Mouse (Mus musculus): ENCODE data around the gene Cacna2d1. TPM values are rescaled to one million over a fixed set of nuclear protein-coding genes. Genes with fewer than 3 reads are reported as not detected.

Gene Cacna2d1
- polyA plus RNA-seq, 1 experiment = 6.2 TPM

DNA sequence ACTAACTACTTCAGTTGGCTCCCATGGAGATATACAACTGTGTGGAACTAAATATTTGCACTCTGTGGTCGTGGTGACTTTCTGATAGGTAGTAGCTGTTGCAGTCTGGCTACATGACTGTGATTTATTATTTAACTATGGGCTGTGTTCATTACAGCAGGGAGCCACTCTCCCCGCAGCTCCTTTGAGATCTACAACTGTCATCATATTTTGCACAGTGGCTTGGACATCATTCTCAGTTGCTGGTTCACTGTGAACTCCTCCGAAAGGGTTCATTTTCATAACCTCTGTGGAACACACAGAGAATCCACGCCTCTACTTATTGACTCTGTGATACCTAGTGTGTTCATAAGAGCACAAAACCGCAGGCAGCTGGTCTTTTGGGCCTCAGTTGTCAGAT is 128.3 kb downstream of the Cacna2d1 start:
- no peak for DNase-seq (ENCODE audit: low read depth)

DNA sequence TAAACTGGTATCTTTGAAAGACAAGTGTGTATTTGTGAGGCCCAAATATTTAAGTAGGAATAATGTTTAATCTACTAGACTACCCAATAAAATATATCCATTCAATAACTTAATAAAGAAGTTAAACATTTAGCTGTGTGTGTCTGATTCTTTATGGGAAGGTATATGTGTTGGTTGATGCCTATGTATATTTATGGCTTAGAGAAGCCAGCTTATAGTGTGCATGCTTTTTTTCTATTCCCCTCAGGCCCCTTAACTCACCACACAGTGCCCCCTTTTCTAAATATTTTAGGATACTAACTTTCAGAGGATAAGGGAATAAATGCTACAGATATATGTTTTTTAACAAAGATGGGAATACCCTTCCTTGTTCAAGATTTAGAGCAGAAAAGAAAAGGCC is 128.8 kb downstream of the Cacna2d1 start:
- no peak for DNase-seq (ENCODE audit: low read depth)

DNA sequence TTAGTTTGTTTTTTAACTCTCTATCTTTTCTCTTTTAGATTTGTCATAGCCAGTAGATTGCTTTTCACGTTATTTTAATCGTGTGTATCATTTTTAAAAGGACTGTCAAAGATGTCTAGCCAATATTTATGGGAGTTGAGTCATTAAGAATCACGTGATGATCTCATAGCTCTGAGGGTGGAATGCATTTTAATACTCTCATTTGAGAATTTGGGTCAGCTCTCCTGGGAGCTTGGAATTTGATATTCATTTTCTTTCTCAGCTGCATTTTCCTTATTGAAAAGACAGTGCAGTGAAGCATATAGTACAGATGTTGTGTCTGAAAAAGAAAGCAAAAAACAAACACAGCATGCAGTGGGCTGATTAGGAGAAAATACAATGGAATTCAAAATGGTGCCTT is 129.5 kb downstream of the Cacna2d1 start:
- DNase-seq (ENCODE audit: low read depth) = no peak

DNA sequence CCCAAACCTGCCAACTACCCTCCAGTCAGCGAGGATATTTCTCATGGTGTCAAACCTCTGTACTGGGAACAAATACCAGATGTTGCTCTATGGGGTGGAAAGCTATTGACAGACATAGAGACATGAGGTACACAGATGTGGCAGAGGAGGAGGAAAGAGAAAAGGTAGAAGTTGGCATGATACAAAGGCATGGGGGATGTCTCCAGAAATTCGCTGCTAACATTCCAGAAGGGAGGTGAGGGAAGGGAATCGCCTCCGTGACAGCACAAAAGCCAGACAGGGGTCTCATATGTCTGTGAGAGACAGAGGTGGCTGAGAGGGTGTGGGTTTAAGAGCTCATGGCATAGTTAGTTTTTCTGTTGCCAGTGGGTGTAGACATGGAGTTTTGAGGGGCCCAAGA is 131.3 kb downstream of the Cacna2d1 start:
- no peak for DNase-seq (ENCODE audit: low read depth)

DNA sequence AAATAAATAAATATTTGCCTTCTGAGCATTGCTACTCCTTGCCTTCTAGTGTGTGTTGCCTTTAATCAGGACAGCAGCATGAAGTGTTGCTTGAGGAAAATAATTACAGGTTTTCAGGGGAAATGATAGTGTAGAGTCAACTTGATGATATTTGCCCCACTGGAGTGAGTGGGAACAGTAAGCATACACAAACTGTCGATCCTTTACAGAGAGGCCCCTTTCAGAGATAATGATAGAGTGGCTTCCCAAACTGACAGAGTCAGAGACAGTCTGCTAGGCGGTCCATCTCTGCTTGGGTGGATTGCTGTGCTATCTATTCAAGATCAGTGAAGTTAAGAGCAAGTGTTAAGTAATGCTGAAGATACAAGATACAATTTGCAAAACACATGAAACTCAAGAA is 147.8 kb downstream of the Cacna2d1 start:
- DNase-seq (ENCODE audit: low read depth) = no peak

DNA sequence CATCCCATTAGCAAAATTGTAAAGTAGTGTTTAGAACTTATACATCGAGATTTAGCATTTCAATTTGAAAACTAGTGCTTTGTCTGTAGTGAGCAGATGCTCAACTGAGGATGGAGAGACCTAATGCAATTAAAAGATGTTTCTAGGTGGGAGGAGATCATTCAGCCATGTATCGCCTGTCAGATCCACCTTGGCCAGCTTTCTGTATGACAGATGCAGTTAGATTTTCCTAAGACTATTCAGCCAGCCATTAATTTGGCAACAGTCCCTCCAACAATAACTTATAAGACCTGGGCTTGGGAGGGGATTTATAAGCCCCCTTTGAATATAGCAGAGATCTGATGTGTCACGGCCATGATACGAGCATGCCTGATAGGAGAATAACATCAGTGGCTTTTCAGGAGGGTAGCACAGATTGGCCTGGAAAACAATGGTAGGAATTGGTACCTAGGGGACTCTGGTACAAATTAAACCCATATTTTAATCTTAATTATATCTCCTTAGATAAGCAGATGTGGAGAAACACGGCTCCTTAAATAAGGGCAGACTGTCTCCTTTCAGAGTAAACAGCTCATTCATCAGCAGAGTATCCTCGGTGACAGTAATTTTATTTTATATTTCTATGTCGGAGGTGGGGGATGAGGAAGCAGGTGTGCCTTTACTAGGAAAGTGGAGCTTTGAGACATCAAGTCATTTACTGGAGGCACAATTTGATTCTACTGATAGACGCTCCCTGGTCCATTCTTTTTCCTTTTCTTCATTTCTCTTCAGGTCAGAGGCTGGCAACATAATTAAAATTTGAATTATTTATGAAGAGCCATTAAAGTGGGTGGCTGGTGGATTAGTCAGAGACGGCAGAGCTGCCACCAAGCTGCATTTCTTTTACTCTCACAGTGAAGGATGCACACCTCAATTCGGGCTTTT is 152.8 kb downstream of the Cacna2d1 start:
- no peak for DNase-seq (ENCODE audit: low read depth)

DNA sequence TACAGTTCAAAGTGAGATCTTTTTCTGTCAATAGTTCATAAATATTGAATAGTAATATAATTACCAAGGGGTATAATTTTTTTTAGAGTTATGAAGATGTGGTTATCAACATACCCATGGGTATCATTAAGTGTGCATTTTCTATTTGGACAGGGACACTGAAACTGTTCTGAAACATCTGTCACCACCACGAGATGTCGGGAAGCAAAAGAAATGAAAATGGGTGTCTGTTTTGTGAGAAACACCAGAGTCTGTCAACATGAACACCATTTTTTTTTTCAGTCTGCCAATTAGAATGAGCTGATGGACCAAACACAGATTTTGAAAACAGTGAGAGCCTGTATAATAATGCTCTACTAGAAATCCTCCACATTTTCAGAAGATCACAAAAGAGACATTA is 153.5 kb downstream of the Cacna2d1 start:
- no peak for DNase-seq (ENCODE audit: low read depth)

DNA sequence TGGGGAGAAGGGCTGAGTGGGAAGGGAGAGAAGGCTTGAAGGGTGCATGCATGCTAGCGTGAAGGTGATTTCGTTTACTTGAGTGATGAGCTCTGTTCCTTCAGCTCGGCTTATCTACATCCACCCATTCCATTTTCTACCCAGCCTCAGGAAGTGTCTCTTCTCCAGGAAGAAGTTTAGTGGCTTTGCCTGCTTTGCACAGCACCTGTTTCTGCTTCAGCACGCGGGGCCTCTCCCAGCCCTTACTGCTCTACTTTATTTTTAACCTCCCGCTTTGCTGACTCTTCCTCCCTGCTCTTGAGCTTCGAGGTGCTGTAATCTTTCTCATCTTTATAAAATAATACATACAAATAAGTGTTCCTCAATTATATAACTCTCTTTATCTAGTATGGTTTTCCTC is 158.0 kb downstream of the Cacna2d1 start:
- no peak for DNase-seq (ENCODE audit: low read depth)

DNA sequence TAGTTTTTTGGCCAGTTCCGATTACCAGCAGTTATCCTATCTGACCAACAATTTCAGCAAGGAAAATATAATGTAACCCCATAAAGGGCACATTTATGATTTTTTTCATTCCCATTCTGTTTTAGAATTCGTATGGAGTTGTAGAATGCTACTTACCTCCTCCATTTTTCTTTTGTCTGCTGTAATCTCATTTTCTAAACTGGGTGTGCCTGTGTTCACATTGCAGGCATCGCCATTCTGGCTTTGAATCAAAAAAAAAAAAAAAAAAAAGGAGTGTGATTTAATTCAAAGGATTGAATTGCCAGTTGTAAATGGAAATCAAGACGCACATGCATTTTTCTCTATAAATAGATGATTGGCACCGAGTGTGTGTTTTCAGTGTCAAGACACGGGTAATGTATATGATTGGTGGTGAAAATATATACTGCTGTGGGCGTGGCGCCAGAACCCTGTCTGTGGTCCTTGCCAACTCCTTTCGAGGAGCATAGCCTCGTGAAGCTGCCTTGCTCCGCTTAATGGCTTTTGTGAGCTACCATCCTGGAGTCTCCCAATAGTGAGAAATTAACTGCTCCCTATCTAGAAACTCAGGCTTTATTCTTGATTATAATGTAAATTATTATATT is 158.7 kb downstream of the Cacna2d1 start:
- no peak for DNase-seq (ENCODE audit: low read depth)

DNA sequence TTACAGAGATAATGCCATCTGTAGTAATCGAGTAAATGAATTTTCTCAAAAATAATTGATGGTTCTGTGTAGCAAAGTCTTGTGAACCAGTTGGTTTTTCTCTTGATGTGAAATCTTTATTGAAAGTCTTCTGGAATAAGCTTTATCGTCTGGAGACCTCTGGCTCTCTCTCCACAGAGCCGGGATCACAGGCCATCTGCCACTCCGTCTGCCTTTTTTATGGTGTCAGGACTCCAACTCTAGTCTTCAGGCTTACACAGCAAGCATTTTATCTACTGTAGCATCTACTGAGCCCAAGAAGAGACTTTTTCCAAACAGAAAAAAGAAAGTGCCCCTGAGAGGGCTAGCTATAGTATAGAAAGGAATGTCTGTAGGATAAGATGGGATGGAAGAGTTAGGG is 160.9 kb downstream of the Cacna2d1 start:
- no peak for DNase-seq (ENCODE audit: low read depth)

DNA sequence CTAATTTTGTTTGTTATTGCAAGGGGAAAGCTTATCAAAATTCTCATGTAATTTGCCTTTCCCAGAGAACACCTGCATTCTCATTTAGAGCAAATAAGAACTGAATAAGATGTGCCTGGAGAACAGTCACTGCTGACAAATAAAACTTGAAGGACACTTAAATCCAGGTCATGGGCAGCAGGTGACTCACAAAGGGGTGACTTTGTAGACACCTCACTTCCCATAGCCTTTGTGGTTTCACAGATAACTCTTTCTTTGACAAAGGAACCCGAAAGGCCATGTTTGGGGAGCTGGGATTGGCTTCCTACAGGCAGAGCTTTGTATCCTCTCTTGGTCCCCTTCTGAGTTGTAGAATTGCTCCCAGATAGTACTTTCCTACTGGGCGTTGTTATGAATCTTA is 164.3 kb downstream of the Cacna2d1 start:
- DNase-seq (ENCODE audit: low read depth) = no peak

DNA sequence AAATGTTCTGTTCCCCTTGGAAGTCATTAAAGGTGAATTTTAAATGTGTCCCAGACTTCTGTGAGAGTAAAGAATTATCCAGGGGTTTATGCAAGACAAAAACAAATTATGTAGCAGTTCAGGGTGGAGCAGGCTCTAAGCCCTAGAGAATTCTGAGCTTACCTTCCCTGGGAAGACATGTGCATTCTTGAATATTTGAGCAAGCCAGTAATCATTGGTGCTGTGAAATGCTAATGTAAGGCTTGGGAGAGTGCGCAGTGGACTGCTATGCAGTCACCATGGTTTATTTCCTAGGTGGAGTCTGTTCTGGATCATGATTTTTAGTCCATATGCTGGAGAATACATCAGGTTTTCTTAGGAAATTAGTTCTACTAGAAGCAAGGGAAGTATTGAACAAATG is 167.3 kb downstream of the Cacna2d1 start:
- DNase-seq (ENCODE audit: low read depth) = no peak

DNA sequence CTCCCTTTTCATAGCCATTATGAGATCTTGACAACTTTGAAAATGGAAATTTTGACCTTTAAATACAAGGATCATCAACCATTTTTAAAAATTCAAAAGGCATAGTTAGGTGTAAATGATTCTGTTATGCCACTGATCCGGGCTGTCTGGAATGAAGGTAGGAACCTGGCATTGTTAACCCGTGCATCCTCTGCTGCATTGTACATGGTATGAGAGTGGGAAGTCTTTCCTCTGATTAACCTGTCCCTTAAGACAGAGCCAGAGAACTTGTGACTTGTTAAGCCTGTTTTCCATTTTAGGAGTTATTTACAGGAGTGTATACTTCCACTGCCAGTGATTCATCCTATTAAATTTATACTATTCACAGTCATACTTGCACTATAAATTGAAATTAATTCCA is 171.2 kb downstream of the Cacna2d1 start:
- no peak for DNase-seq (ENCODE audit: low read depth)

DNA sequence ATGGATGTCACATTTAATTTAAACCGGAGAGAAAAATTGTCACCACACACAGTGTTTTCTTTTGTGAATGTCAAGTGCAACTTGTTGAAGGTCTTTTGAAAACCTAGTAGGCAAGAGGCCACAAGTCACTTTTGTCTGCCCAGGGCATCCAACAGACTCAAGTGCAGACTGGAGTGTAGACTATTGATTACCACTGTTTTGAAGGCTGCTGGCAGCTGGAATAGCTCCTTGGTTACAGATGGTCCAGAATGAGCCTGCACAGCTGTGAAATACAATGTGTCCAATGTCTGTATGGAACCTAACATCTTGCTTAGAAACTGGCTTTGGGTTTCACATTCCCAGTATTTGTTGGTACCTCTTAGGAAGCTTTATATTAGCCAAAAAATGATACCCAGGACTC is 176.2 kb downstream of the Cacna2d1 start:
- no peak for DNase-seq (ENCODE audit: low read depth)

DNA sequence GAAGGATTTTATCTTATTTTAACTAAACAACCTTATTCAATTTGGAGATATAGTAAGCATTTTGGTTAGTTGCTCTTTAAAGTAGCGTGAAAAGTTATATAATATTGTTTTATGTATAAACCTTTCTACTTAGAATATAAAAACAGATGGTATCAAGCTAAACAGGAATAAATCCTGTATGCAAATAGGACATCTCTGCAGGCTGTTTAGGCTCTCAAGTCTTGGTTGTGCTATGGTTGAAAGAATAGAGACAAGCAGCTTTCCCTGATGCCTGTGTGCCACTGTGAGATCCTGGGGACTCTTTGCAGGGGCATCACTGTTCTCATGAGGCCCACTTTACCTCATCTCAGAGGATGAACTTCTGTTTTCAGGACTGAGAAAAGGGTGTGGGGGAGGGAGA is 179.4 kb downstream of the Cacna2d1 start:
- DNase-seq (ENCODE audit: low read depth) = no peak

DNA sequence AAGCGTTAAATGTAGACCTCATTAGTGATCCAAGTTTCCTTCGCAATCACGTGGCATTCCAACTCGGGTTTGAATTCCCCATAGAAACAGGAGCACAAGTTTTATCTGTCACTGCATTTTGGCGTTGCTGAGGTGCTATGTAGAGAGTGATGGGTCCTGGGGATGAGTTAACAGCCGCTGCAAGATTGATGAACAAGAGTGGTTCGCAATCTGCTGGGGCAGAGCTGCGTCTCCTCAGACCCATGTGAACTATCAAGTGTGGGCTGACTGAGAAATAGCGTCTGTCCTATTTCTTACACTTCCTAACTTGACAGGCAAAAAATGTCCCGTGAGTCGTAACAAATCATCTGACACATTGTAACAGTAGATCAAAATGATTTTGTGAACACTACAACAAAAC is 186.8 kb downstream of the Cacna2d1 start:
- DNase-seq (ENCODE audit: low read depth) = no peak

DNA sequence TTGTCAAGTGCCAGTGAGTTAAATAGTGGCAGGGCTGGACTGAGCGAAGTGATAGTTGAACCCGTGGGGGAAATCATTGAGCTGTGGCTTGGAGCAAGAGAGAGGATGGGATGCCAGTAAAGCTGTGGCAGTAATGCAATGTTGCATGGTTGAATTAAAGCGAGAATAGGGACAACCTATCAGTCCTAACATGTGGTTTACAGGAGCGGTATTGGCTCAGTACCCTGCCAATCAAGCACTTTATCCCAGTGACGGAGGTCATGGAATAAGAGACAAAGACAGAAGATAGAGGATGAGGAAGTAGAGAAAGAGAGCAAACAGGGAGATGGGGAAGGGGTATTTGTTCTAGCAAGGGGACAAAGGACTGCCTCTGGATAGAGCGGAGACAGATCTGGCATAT is 187.6 kb downstream of the Cacna2d1 start:
- no peak for DNase-seq (ENCODE audit: low read depth)

DNA sequence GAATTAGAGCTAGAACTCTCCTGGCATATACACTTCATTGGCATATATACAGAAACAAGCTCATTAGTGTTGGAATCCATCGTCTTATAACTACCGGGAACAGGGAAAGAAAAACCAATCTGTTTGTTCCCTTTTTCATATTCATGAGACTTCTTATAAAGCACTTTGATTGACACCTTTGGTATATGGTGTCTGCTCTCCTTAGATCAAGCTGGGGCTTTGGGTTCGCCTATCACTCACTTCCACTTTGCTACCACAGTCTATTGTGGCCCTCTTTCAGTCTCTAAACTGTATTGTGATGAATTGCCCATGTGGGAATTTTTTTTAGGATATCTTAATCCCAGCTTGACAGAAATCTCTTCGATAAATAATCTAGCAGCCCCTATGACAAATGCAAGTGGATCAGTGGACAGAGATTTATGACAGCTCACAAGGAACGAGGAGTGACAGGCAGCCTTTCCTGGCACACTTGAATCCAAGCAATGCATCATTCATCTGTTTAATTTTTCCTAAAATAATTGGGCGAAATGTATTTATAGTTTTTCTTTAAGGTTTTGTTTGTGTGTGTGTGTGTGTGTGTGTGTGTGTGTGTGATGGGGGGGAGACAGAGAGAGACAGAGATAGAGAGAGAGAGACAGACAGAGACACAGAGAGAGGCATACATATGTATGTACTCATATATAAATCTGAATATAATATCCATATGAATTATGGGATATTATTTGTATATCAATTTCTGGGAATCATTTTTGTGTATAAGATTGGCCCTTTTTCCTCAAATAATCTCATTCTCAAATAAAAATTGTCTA is 200.0 kb downstream of the Cacna2d1 start:
- no peak for DNase-seq (ENCODE audit: low read depth)

DNA sequence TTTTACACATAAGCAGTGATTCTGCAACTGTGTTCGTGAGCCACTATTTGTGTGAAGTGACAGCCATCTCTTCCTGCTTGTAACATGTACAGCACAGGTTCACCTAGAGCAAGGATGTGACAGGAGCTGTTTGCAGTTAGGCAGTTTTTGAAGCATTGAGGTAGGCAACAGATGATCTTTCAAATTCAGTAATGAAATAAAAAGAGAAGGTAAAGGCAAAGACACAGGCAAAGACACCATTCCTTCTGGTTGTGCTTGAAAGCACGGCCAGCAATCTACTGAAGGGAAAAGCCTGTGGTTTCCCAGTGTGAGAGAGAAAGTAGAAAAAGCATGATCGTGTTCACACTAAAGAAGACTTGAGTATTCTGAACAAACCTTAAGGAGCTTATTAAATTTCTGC is 201.5 kb downstream of the Cacna2d1 start:
- no peak for DNase-seq (ENCODE audit: low read depth)

DNA sequence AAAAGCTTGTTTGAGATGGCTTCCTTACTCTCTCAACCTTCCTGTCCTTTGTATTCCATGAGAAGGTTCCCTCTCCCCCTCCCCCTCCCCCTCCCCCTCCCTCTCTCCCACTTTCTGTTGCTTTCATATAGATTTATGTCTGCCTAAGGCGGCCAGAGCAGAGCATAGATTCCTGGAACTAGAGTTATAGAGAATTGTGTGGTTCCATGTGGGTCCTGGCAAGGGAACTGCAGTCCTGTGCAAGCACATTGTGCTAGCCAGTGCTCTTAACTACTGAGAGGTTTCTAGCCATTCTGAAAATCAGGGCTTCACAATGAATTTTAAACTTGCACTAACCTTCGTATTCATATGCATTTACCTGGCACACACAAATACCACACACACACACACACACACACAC is 202.3 kb downstream of the Cacna2d1 start:
- no peak for DNase-seq (ENCODE audit: low read depth)

DNA sequence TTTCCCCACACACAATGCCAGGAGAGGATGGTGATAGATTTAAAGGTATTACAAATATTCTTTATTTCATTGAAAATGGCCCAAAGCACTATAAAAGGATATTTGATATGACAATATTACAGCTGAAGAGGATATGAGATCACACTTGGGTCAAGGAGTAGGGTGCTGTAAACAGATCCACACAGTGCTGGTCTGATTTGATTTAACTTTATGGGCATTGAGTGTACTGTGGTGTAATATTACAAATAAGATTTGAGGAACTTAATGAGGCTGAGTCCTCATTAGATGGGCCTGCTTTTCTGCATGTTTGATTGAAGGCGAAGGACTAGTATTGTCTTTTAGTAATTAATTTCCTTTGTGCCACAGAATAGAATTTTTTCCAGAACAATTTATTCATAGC is 212.1 kb downstream of the Cacna2d1 start:
- no peak for DNase-seq (ENCODE audit: low read depth)

DNA sequence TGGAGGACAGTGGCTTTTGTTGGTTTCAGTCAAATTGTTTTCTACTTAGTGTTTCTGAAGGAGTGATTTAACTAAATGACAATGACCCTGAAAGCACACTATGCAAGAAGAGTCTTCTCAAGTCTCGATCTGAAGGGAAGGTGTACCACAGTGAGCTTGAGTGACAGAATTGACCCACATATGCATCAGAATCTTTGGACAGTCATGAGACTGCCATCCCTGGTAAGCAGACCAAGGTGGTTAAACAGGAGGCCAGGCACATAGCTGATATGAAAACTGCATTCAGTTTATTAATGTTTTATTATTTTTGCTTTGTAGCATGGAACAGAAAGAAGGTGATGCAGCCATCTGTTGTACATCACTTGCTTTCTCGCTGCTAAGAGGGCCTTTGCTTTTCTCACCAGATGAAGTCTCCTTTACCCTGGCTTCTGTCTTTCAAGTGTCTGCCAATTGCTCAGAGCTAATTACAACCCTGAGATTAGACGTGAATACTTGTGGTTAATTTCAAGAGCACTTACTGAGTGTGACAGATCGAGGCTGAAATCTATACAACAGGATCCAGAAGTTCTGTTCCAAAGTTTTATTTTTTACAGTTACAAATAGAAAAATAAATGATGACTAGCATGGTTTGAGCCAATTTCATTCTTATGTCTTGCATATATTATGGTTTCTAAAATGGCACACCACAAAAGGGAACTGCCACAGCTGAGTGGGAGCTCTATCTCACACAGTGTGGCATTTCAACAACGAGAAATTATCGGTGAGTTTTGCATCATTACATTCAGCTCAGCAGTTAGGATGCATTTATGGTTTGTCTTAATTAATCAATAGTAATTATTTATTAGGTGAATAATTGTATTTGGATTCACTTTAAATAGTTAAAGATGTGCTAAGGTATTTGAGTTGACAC is 221.1 kb downstream of the Cacna2d1 start:
- DNase-seq (ENCODE audit: low read depth) = no peak
